Mouse (Mus musculus) gastrocnemius, postnatal 14 days (tissue): ENCODE data around the gene Radil. TPM values are rescaled to one million over a fixed set of nuclear protein-coding genes. Genes with fewer than 3 reads are reported as not detected.

ENCODE experiments used
- DNase-seq: peaks from one replicate; pipeline ENCODE4 v3.0.0; 2021; ENCODE audit warnings: mixed read lengths
- intact Hi-C: fragments of 180-260 bp; cut with DNase I; formaldehyde crosslinking; loops from one replicate; pipeline ENCODE4 v1.15.1; 2025; ENCODE audit warnings: low total_unique reads
- total RNA-seq, 2 experiments: library from RNA; stranded (reverse); gene quantifications; 2 replicates each; pipeline ENCODE4 v1.2.3; 2021

Gene Radil
- total RNA-seq, 2 experiments from 2014 or later: 2.3 to 2.4 TPM

DNA sequence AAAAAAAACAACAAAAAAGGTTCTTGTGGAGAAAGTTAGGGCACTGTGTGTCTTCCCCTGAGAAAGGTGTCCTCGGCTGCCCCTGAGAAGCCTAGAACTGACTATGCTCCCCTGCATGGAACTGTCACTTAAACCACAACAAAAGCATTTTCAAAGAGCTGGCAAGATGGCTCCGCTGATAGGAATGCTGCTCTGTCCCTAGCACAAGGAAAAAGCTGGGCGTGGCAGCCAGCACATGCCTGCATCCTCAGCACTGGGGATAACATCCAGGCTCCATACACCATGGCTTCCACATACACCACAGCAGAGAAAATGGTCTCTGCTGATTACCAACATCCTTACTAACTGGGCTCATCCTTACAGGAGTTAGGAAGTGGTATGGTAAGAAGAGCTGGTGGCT lies 3.8 kb downstream of the Radil start:
- DNase-seq: no peak
- intact Hi-C loops: loop anchor here (5.0 kb wide), 1 partner anchor 40 kb away; no protein-coding TSS in a partner anchor

DNA sequence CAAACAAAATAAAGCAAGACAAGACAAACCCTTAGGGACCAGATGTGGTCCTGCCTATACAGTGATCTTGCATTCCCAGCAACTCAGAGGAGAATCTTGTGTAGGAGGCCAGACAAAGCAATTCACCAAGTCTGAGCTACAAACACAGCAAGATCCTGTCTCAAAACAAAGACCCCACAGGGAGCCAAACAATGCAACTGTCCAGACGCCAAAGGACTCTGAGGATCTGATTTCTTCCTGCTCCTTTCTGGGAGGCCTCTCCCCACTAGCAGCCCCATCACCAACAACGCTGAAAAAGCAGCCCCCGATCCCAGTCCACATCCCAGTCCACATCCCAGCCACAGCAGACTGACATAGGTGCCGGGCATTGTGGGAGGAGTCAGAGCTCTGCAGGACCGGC lies 4.6 kb downstream of the Radil start:
- intact Hi-C loops: loop anchor here (5.0 kb wide), 1 partner anchor 39 kb away; no protein-coding TSS in a partner anchor
- no peak for DNase-seq

DNA sequence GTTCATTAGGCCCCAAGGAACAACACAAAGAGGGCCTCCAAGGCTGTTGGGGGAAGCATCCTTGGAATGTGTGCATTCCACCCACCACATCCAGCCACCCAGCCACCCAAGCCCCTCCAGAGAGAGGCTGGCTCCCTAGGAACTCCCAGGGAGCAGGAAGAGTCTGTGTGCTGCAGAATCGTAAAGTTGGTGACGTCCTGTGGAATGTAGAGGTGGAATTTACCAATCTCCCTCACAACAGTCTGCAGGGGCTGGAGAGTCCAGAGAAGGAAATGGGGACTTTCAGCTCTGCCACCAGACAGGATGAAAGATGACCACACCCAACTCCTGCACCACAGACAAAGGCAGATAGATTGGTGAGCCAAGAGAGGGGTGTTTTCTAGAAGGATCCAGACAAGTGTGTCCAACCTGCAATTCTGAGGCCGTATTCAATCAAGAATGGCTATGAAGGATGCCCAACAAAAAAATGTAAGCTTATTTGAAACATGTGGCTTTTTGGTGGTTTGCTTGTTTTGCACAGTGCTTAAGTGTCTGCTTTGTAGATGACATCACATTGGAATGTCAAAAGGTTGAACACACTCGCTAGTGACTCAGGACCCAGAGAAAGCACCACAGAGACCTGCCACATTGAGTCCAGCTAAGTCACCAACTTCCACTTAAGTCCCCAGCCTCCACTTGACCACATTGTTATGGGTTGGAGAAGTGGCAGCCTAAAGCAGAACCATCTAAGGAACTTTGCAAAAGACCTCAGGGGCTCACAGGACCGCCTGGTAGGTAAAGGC lies 5.7 kb downstream of the Radil start:
- intact Hi-C loops: loop anchor here (5.0 kb wide), 1 partner anchor 38 kb away; no protein-coding TSS in a partner anchor
- DNase-seq: no peak

DNA sequence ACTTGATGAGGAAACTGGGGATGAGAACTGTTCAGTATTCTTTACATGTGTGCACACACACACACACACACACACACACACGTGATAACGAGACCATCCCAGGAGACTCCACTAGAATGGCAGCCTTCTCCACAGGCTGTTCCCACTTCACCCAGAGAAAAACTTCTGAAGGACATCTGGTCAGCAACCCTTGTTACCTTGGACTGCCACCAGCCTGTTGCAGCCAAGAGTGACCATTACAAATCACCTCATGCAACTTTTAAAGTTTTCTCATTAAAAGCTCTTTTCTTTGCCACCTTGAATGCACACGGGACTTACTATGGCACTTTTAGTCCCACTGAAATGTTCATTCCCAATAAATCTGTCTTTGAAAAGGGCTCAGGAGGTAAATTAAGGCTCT lies 13.6 kb downstream of the Radil start:
- no peak for DNase-seq
- intact Hi-C loops: no loop called here

DNA sequence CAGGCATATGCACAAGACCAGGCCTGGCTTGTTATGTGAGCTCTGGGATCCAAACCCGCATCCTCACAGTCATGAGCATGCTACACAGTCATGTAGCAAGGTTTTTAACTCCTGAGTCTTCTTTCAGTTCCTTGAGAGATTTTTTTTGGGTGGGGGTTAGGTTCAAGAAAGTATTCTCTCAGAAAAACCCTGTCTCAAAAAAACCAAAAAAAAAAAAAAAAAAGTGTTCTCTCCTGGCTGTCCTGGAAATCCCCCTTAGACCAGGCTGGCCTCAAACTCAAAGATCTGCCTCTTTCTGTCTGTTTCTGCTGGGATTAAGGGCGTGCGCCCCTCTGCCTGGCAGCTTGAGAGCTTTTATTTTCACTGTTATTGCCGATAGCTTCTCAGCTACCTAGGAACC lies 15.5 kb downstream of the Radil start:
- intact Hi-C loops: no loop called here
- no peak for DNase-seq

DNA sequence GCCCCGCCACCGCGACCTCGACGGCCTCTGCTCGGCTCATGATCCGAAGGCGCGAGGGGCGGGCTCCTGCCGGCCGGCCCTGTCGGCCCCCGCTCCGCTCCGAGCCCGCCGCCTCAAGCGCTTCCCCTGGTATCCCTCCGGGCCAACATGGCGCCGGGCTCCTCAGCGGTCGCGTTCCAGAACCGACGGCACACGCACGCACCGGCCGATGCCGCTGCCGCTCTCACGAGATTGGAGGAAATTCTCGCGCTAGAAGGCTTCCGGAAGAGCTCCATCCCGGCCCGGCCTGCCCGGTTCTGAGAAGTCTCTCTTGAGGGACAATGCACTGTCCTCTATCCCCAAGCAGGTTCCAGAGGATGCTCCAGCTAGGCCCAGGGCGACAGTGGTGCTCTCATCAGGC lies 21.0 kb downstream of the Radil start, which contains the start of gene Papolb:
Gene Papolb, minus strand, starts transcription at position 162 of the 400 bp plus-strand sequence.
- no peak for DNase-seq
- intact Hi-C loops: no loop called here

DNA sequence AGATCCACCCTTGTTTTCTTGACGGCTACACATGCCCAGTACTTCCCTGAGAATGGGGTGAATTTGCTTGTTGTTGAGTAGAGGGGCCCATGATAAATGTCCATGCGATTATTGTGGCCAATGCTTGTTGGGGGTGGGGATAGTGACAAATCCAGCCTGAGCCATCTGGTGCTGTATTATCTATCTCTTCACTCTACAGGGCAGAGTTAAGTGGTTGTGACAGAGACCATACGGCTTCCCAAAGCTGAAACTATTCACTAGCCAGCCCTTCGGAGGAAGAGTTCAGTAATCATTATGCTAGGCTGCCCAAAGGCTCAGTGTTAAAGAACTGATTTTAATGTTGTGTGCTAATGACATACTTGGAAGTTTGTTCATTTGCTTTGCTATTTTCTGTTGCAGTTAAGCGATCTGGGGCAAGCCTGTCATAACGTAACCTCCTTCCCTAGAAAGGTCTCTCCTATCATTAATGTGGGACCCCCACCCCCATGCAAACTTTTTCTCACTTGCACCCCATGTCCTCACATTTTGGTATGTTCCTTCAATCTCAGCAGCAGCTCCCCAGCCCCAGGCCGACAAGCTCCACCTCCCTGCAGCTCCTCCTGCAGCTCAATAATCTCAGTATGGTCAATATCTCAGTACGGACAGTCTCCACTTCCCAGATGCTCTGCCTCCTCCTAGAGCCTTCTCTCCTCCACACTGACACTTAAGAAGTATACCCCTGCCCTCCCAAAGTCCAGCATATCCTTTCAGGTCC lies 26.0 kb downstream of the Radil start:
- intact Hi-C loops: no loop called here
- DNase-seq: no peak

DNA sequence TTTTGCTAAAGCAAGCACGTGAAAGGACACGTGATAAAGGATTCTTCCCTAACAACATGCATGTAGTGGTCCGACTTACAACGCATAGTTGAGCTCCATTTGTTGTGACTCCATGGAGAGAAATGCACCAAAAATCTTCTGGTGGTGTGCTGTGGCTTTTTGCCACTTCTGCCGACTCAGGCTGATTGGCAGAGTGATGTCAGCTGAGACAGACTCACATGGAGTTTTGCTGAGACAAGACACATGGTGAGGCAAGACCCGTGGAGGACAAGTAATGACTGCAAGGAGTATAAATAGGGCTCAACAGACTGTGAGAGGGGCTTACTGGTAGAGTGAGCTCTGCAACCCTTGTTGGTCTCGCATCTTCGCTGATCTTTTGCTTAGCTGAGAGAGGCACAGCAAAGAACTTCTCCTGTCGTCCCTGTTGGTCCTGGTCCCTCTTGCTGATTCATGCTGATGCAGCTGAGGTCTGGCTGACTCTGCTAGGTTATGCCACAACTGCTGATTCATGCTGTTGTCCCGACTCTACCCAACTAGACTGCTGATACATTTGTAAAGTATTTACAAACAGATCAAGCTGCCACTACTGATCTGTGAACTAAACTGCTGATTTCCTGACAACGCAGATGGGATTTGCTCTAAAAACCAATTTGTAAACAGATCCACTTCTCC lies 29.6 kb downstream of the Radil start:
- no peak for DNase-seq
- intact Hi-C loops: no loop called here

DNA sequence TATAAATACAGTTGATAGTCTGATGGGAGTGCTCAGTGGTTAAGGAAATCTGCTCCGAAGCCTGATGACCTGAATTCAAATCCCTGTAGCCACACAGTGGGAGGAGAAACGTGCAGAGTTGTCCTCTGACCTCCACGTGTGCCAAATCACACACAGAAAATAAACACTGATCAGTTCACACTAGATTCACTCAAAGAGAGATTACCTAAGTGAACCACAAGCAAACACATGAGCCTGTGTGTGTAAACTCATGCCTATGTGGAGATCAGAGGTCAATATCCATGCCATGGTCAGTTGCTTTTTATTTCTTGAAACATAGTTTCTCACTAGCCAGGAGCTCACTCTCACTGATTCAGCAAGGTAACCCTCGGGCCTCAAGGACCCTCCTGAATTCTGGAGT lies 30.5 kb downstream of the Radil start:
- intact Hi-C loops: no loop called here
- no peak for DNase-seq

DNA sequence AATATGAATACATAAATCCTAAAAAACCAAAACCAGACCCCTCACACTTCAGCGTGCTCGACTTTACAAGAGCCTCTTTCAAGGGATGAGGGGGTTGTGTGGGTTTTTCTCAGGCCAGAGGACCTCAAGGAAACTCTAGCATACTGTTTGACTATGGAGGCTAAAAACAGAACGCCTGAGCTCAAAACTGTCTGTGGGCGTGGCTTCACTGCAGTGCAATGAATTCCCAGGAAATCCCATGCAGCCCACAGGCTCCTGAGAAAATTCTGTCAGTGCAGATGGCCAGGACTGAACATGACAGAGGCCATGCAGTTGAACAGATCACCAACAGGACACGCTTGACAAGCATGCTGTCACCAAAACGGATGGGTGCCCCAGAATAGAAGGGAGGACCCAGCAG lies 31.9 kb downstream of the Radil start:
- no peak for DNase-seq
- intact Hi-C loops: no loop called here

DNA sequence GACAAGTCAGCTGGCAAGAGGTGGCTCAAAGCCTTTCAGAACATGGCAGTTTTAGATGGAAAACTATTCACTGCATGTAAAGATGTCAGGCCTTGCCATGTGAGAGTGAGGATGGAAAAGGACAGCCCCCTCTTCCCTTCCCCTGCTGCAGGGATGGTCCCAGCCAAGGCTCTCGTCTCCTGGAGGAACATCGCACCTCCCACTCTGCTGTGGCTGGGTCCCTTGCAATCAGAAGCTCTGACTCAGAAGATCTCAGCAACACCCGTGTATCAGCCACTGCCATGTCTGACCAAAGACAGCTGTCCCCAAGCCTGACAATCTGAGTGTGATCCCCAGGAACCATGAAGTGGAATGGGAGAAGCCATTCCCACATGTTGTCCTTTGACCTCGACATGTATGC lies 38.8 kb downstream of the Radil start:
- intact Hi-C loops: no loop called here
- DNase-seq: no peak

DNA sequence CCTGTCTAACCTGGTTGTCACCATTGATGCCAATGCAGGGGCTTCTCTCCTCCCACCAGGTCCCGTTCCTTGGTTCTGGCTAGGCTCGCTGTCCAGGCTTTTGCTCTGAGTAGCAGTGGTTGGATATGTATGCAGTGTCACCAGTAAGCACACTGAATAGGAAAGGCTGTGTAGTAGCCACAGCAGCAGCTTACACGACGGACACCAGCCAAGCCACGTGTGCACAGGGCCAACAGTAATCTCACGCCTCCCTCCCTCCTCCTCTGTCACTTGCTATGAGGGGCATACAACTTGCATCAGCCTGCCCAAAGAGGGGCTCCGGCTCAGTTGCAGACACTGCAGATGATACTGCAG lies 40.9 kb downstream of the Radil start:
- intact Hi-C loops: no loop called here
- DNase-seq: no peak

DNA sequence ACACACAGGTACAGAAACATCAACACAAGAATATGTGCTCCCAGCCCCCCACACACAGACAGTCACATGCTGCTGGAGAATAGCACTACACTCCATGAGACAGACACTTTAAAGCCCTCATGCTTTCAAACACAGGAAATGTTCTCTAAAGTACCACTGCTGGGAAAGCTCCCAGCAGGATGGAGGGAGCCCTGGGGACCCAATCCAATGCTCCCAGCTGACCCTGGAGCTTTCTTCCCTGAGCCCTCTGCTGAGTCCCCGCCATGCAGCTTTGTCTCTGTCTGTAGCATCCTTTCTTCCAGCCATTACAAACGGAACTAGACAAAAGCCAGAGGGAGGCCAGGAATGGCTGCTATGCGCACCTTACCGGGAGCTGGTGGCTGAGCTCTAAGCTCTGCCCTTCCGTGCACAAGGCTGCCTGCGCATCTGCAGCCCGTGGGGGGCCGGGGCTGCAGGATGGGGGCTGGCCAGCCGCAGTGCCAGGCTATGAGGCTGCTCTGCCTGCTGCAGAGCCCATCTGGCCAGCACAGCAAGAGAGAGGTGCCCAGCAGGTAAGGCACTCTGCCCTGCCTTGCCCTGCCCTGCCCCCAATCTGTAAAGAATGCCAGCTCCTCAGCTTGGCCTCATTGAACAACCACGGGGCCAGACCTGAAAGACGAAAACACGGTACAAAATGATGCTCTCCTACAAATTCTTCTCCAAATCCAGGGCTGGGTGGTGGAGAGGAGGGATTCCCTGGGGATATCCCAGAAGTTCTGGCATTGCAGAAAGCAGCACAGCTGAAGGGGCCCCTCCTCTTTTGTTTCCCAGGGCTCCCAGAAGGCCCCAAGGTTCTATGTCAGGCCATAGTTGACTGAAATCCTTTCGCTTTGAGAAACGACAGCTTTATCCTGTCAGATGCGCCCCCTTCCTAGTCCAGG lies 41.5 kb downstream of the Radil start:
- intact Hi-C loops: loop anchor here (5.0 to 10.0 kb wide), 2 partner anchors 38 to 115 kb away; partner anchors contain the start of gene Wipi2
- DNase-seq: no peak

DNA sequence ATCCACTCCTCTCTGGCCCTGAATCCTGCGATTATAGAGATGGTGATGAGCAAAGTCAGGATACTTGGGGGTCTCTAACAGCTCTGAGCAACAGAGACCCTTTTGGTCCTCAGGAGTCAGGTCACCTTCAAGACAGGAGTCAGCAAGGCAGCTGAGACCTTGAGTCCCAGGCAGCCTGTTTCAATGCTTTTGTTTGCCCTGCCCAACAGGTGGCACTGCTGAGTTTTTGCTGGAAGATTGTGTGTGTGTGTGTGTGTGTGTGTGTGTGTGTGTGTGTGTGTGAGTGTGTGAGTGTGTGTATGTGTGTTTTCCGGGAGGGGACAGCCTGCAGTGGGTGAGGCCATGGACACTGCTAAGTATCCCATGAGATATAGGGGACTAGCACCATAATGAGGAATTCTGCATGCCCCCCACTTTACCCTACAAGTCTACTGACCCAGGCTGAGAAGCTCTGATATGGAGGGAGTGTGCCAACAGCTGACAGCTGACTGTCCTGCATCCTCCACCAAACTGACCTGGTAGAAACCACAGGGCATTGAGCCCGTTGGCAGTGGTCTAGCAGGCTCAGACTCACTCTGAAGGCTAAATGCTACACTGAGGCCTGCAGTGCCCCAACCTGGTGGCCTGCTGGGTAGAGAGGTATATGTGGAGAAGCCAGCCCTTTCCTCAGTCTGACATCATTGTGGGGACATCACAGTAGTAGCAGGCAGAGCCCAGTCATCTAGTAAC lies 45.0 kb downstream of the Radil start:
- intact Hi-C loops: loop anchor here (5.0 to 10.0 kb wide), 2 partner anchors 41 to 119 kb away; partner anchors contain the start of gene Wipi2

DNA sequence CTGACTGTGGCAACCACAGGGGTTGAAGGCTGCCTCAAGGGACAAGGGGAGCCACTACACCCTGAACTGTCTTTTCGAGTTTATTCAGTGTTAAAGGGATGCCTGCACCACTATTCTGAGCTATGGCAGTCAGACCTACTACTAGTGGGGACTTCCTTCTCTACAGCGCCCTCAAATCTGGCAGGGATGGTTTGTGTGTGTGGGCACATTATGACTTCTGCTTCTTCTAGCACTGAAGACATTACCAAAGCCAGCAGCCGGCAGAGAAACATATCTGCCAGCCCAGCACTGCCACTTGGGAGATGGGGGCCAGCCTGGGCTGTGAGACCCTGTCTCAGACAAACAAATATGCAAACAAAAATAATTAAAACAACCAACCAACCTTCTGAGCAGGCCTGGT lies 46.7 kb downstream of the Radil start:
- DNase-seq: no peak
- intact Hi-C loops: loop anchor here (10.0 kb wide), 1 partner anchor 121 kb away; the partner anchor contains the start of gene Wipi2

More for the DNA sequence above, 45.0 kb downstream of the Radil start:
- no peak for DNase-seq

DNA sequence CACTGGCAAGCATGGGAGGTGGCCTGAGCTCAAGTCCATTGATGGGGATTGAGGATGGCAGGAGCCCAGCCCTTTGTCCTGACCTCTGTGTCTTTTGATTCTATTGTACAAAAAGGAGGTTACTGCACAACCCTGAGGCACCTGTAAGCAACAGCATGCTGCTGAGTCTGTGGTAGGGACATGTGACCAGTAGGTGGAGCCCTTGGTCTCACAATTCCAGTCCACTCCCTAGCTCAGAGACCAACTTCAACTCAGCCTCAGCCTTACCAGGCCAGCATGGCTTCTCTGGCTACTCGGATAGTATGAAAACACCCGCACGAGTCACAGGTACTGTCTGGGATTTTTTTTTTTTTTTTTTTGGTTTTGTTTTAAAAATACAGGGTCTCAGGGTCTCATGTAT lies 48.5 kb downstream of the Radil start:
- peak; percentile 69 for DNase-seq
- intact Hi-C loops: loop anchor here (10.0 kb wide), 1 partner anchor 122 kb away; the partner anchor contains the start of gene Wipi2

DNA sequence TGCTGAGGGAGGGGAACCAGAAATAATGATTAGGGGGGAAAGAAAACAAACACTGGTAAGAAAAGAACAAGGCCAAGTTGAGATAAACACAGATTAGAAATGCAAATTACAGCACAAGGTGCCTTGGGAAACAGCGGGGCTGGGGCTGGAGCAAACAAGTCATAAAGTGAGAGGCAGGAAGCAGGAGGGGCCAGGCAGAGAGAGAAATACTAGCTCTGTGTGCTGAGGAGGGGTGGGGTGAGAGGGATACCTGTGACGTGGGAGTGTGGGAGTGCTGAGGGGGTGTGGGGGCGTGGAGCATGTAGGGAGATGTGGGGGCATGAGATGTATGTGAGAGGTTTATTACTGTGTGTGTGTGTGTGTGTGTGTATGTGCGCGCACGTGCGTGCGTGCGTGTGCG lies 50.0 kb downstream of the Radil start:
- DNase-seq: no peak
- intact Hi-C loops: loop anchor here (10.0 kb wide), 1 partner anchor 124 kb away; the partner anchor contains the start of gene Wipi2

DNA sequence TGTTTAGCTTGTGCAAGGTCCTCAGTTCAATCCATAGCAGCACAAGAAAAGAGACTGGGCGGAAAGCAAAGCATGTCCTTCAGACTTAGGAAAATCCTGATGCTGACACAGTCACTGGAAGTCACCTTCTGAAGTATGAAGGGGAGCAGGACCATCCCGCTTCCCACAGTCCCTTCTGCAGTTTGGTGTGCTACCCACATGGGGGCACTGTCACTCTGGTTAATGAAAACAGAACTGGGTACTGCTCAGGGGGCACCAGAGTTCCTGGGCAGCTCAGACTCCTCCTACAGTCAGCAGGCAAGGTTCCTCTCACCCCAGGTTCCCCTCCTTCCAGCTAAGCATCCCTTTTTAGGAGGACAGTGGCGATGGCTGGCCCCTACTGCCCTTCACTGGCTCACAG lies 51.9 kb downstream of the Radil start:
- intact Hi-C loops: no loop called here
- no peak for DNase-seq
